Mouse (Mus musculus): ENCODE data around the gene 3110009E18Rik. TPM values are rescaled to one million over a fixed set of nuclear protein-coding genes. Genes with fewer than 3 reads are reported as not detected.

The 3110009E18Rik gene
- 18.1 and 18.7 TPM in 2 replicates for polyA plus RNA-seq (2015; fragmentation: Nextera tagmentation; extraction: Ambion mirVana)

GRCm38 (mm10) chr1:120120969-120121811 lies at the start of gene 3110009E18Rik, which contains the start of gene Dbi:
TSS of gene 3110009E18Rik (plus strand) at chr1:120121187.
TSS of gene Dbi (minus strand) at chr1:120121078.
- peak within 1 kb of the TSS; percentile 94 for H3K27ac ChIP-seq (ENCODE audit: low read length)
- WGBS, result under 1% methylated on average over 52 of the region's 52 CpGs
- no peaks in the 10 kb centered on the region for H3K9me3 ChIP-seq (ENCODE audit: control insufficient read depth, low read length)
- H3K9ac ChIP-seq (ENCODE audit: low read length), result peak within 1 kb of the TSS; percentile 80
- H3K4me1 ChIP-seq (replicated peaks; ENCODE audit: control insufficient read depth, insufficient read depth, low read length), result peaks cover 19% of the 10 kb centered on the region
- H3K27me3 ChIP-seq (ENCODE audit: control insufficient read depth, insufficient read depth, low read depth, low read length), result no peaks in the 10 kb centered on the region
- H3K4me3 ChIP-seq (ENCODE audit: low read length), result peak within 1 kb of the TSS; percentile 72
- H3K36me3 ChIP-seq (ENCODE audit: control insufficient read depth, insufficient read depth, low read length), result 0 out of 2 replicates have a peak, but pooled peaks cover 2% of the 10 kb centered on the region
- peak; percentile 96 for ATAC-seq (ENCODE audit: low read depth)
- peak within 1 kb of the TSS; percentile 88 for H3K4me2 ChIP-seq (ENCODE audit: low read depth, low read length)

DNA sequence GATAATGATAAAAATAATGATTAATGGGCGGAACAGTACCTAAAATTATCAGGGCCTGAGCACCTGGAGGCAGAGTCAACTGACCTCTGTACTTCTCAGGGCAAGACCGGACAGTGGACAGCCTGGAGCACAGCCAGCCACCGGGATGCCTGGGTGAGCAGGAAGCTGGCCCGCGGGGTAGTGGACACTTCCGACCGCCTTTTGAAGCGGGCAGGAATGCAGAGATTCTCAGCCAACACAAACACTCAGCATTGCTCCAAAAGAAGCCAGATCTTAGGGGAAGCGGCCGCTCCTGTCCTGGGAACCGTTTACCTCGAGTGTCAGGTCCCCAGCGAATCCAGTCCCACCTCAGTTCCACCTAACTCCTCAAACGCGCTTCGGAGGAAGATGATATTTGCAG lies 48.1 kb upstream of the 3110009E18Rik start:
- H3K4me1 ChIP-seq (replicated peaks; ENCODE audit: control insufficient read depth, insufficient read depth, low read length), result peaks cover 16% of the 10 kb centered on the region
- 5% methylated on average over 16 of the region's 16 CpGs for WGBS
- H3K9ac ChIP-seq (ENCODE audit: low read length), result peak overlapping the region; percentile 63; the same call in 1 of the 2 replicates
- peak overlapping the region; percentile 81 for H3K4me2 ChIP-seq (ENCODE audit: low read depth, low read length)
- H3K4me3 ChIP-seq (ENCODE audit: low read length), result peak overlapping the region; percentile 45
- H3K27ac ChIP-seq (ENCODE audit: low read length), result no peak overlapping the region
- no peak for ATAC-seq (ENCODE audit: low read depth)
- no peaks in the 10 kb centered on the region for H3K36me3 ChIP-seq (ENCODE audit: control insufficient read depth, insufficient read depth, low read length)
- H3K27me3 ChIP-seq (ENCODE audit: control insufficient read depth, insufficient read depth, low read depth, low read length), result no peaks in the 10 kb centered on the region
- H3K9me3 ChIP-seq (ENCODE audit: control insufficient read depth, low read length), result no peaks in the 10 kb centered on the region

GRCm38 (mm10) chr1:120073519-120074306 lies 47.3 kb upstream of the 3110009E18Rik start, which contains the start of gene Tmem37:
TSS of gene Tmem37 (minus strand) at chr1:120074074.
- H3K4me2 ChIP-seq (ENCODE audit: low read depth, low read length), result peak within 1 kb of the TSS; percentile 81
- H3K27ac ChIP-seq (ENCODE audit: low read length), result no peak within 1 kb of the TSS
- no peaks in the 10 kb centered on the region for H3K36me3 ChIP-seq (ENCODE audit: control insufficient read depth, insufficient read depth, low read length)
- H3K4me1 ChIP-seq (replicated peaks; ENCODE audit: control insufficient read depth, insufficient read depth, low read length), result peaks cover 16% of the 10 kb centered on the region
- H3K9me3 ChIP-seq (ENCODE audit: control insufficient read depth, low read length), result no peaks in the 10 kb centered on the region
- H3K9ac ChIP-seq (ENCODE audit: low read length), result peak within 1 kb of the TSS; percentile 63
- WGBS, result 2% methylated on average over 40 of the region's 40 CpGs
- H3K27me3 ChIP-seq (ENCODE audit: control insufficient read depth, insufficient read depth, low read depth, low read length), result no peaks in the 10 kb centered on the region
- H3K4me3 ChIP-seq (ENCODE audit: low read length), result peak within 1 kb of the TSS; percentile 45
- ATAC-seq (ENCODE audit: low read depth), result peak; percentile 84

DNA sequence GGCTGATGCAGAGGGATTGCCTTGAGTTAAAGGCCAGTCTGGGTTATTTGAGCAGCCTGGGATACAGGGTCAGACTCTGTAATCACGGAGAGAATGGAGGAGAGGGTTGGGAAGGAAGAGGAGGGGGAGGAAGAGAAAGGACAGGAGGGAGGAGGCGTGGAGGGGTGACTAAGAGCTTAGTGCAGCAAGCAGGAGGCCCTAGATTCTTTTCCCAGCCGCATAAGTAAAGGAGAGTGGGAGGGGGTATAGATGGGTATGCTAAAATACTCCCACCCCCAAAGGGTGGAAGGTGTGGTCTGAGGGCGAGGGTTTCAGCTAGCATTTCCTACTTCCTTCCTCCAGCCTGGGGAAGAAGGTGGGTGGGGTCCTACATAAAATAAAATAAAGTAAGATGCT lies 46.7 kb upstream of the 3110009E18Rik start:
- WGBS, result 38% methylated on average over 4 of the region's 4 CpGs
- H3K9ac ChIP-seq (ENCODE audit: low read length), result no peak overlapping the region
- peak overlapping the region; percentile 81; the same call in 1 of the 2 replicates for H3K4me2 ChIP-seq (ENCODE audit: low read depth, low read length)
- H3K9me3 ChIP-seq (ENCODE audit: control insufficient read depth, low read length), result no peaks in the 10 kb centered on the region
- no peaks in the 10 kb centered on the region for H3K36me3 ChIP-seq (ENCODE audit: control insufficient read depth, insufficient read depth, low read length)
- H3K27ac ChIP-seq (ENCODE audit: low read length), result no peak overlapping the region
- peaks cover 16% of the 10 kb centered on the region for H3K4me1 ChIP-seq (replicated peaks; ENCODE audit: control insufficient read depth, insufficient read depth, low read length)
- H3K4me3 ChIP-seq (ENCODE audit: low read length), result no peak overlapping the region
- ATAC-seq (ENCODE audit: low read depth), result peak; percentile 13; the same call in 1 of the 2 replicates
- no peaks in the 10 kb centered on the region for H3K27me3 ChIP-seq (ENCODE audit: control insufficient read depth, insufficient read depth, low read depth, low read length)

DNA sequence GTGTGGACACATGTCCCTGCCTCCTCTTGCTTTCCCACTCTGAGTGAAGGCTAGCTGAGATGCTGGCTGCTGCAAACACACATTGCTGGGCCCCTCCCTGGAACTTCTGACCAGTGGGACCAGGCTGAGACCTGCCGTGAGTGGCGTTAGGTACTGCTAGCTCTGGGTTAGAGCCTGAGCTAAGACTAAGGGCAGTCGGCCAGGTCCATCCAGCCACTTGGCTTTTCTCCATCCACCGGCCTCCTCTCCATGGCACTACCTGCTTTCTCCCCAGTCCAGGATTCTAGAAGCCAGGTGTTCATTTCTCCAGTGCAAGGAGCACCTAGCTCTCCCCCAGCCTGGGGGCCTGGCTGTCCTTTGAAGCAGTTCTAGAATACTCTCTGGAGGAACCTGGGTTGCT lies 46.1 kb upstream of the 3110009E18Rik start:
- Histone ChIP-seq H3K36me3 (ENCODE audit: control insufficient read depth, insufficient read depth, low read length) (no peaks in the 10 kb centered on the region), H3K27ac (ENCODE audit: low read length) (no peak overlapping the region), H3K9me3 (ENCODE audit: control insufficient read depth, low read length) (no peaks in the 10 kb centered on the region), H3K9ac (ENCODE audit: low read length) (no peak overlapping the region), H3K4me3 (ENCODE audit: low read length) (no peak overlapping the region), H3K4me1 (replicated peaks; ENCODE audit: control insufficient read depth, insufficient read depth, low read length) (peaks cover 16% of the 10 kb centered on the region), H3K27me3 (ENCODE audit: control insufficient read depth, insufficient read depth, low read depth, low read length) (no peaks in the 10 kb centered on the region), H3K4me2 (ENCODE audit: low read depth, low read length) (no peak overlapping the region)
- 68% methylated on average over 4 of the region's 4 CpGs for WGBS
- no peak for ATAC-seq (ENCODE audit: low read depth)

DNA sequence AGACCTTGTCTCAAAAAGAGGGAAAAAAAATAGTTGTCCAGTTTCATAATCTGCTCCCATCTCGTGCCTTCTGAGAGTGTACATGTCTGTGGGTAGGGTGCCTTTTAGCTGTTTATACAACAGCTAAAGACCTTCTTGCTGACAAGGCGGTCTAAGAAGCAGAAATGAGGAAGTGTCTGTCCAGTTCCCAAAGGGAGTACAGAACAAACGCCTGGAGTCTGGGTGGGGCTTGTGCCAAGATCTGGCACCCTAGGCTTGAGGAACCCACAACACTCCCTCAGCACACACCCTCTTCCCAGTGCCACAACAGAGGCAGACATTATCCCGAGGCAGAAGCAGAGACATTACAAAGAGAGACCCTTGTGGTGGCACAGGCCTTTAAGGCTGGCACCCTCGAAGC lies 45.5 kb upstream of the 3110009E18Rik start:
- H3K4me3 ChIP-seq (ENCODE audit: low read length), result no peak overlapping the region
- H3K4me2 ChIP-seq (ENCODE audit: low read depth, low read length), result no peak overlapping the region
- no peaks in the 10 kb centered on the region for H3K27me3 ChIP-seq (ENCODE audit: control insufficient read depth, insufficient read depth, low read depth, low read length)
- H3K36me3 ChIP-seq (ENCODE audit: control insufficient read depth, insufficient read depth, low read length), result no peaks in the 10 kb centered on the region
- WGBS, result 52% methylated on average over 5 of the region's 5 CpGs
- no peak overlapping the region for H3K27ac ChIP-seq (ENCODE audit: low read length)
- no peak overlapping the region for H3K9ac ChIP-seq (ENCODE audit: low read length)
- H3K9me3 ChIP-seq (ENCODE audit: control insufficient read depth, low read length), result no peaks in the 10 kb centered on the region
- ATAC-seq (ENCODE audit: low read depth), result no peak
- peaks cover 16% of the 10 kb centered on the region for H3K4me1 ChIP-seq (replicated peaks; ENCODE audit: control insufficient read depth, insufficient read depth, low read length)

- 34% methylated on average over 9 of the region's 9 CpGs for WGBS
- no peak for ATAC-seq (ENCODE audit: low read depth)
- H3K9ac ChIP-seq (ENCODE audit: low read length), result no peak overlapping the region
These were observed 43.1 kb upstream of the 3110009E18Rik start for GRCm38 (mm10) chr1:120077746-120078410.

GRCm38 (mm10) chr1:120080632-120081031 lies 40.4 kb upstream of the 3110009E18Rik start:
- Histone ChIP-seq H3K27ac (ENCODE audit: low read length) (no peak overlapping the region), H3K36me3 (ENCODE audit: control insufficient read depth, insufficient read depth, low read length) (no peaks in the 10 kb centered on the region), H3K4me1 (replicated peaks; ENCODE audit: control insufficient read depth, insufficient read depth, low read length) (peaks cover 15% of the 10 kb centered on the region), H3K9me3 (ENCODE audit: control insufficient read depth, low read length) (no peaks in the 10 kb centered on the region), H3K4me2 (ENCODE audit: low read depth, low read length) (no peak overlapping the region), H3K4me3 (ENCODE audit: low read length) (no peak overlapping the region), H3K27me3 (ENCODE audit: control insufficient read depth, insufficient read depth, low read depth, low read length) (no peaks in the 10 kb centered on the region), H3K9ac (ENCODE audit: low read length) (no peak overlapping the region)
- 96% methylated on average over 1 of the region's 1 CpGs for WGBS
- ATAC-seq (ENCODE audit: low read depth), result no peak

More at GRCm38 (mm10) chr1:120077746-120078410, 43.1 kb upstream of the 3110009E18Rik start:
- Histone ChIP-seq H3K36me3 (ENCODE audit: control insufficient read depth, insufficient read depth, low read length) (no peaks in the 10 kb centered on the region), H3K27me3 (ENCODE audit: control insufficient read depth, insufficient read depth, low read depth, low read length) (no peaks in the 10 kb centered on the region), H3K4me2 (ENCODE audit: low read depth, low read length) (no peak overlapping the region), H3K27ac (ENCODE audit: low read length) (no peak overlapping the region), H3K4me1 (replicated peaks; ENCODE audit: control insufficient read depth, insufficient read depth, low read length) (peaks cover 16% of the 10 kb centered on the region), H3K9me3 (ENCODE audit: control insufficient read depth, low read length) (no peaks in the 10 kb centered on the region), H3K4me3 (ENCODE audit: low read length) (no peak overlapping the region)

Measured in lung, embryonic 16.5 days (tissue).